Mouse (Mus musculus): ENCODE measurements at regions not wholly inside any gene's neighbourhood (a gene's known extent, or its start where the extent isn't known, plus 50 kb on each side); places are given as distances from the start of the nearest gene placed in this dataset.
"Not testable (repeated sequence)": the region's sequence is repeated elsewhere in the genome, so short reads cannot be mapped to it uniquely, and the experiment has no call there.

- TF ChIP-seq FOSL1 (IDR thresholded peaks at IDR 0.05; ENCODE audit: insufficient read depth, low read length, poor library complexity, severe bottlenecking) (no peak), CTCF (IDR thresholded peaks at IDR 0.05; ENCODE audit: control insufficient read depth, insufficient read depth, insufficient read length) (no peak), CEBPB (IDR thresholded peaks at IDR 0.05; ENCODE audit: low read depth) (no peak), MYOG (IDR thresholded peaks at IDR 0.05; ENCODE audit: control insufficient read depth, extremely low read depth, insufficient read length) (no peak), MAX (IDR thresholded peaks at IDR 0.05) (no peak), USF1 (IDR thresholded peaks at IDR 0.05; ENCODE audit: low read depth) (no peak), MYOD1 (IDR thresholded peaks at IDR 0.05; ENCODE audit: control insufficient read depth, insufficient read length, low read depth) (no peak)
- Histone ChIP-seq H3K4me3 (ENCODE audit: insufficient read depth, poor library complexity, severe bottlenecking) (no peak overlapping the region), H3K27me3 (ENCODE audit: control insufficient read depth, insufficient read depth, insufficient read length) (no peaks in the 10 kb centered on the region)
Measured at GRCm38 (mm10) chr12:106317738-106318137, 307.7 kb downstream of the Vrk1 start.

GRCm38 (mm10) chr12:106321511-106321910 lies 311.5 kb downstream of the Vrk1 start:
- no peaks in the 10 kb centered on the region for H3K79me2 ChIP-seq (ENCODE audit: control insufficient read depth, insufficient read depth)
- H3K27me3 ChIP-seq (ENCODE audit: control insufficient read depth, insufficient read depth, insufficient read length): no peaks in the 10 kb centered on the region
- no peaks in the 10 kb centered on the region for H3K36me3 ChIP-seq (ENCODE audit: control insufficient read depth, insufficient read depth)
- no peak overlapping the region for H3ac ChIP-seq (ENCODE audit: control insufficient read depth, insufficient read length, low read depth)
- no peak overlapping the region for H3K4me3 ChIP-seq (ENCODE audit: insufficient read depth, poor library complexity, severe bottlenecking)
- no peak for TF ChIP-seq USF1 (IDR thresholded peaks at IDR 0.05; ENCODE audit: low read depth)
- no peak for TF ChIP-seq MYOG (IDR thresholded peaks at IDR 0.05; ENCODE audit: control insufficient read depth, extremely low read depth, insufficient read length)
- TF ChIP-seq MAX (IDR thresholded peaks at IDR 0.05): no peak
- TF ChIP-seq FOSL1 (IDR thresholded peaks at IDR 0.05; ENCODE audit: insufficient read depth, low read length, poor library complexity, severe bottlenecking): no peak
- TF ChIP-seq MYOD1 (IDR thresholded peaks at IDR 0.05; ENCODE audit: control insufficient read depth, insufficient read length, low read depth): no peak
- no peak for TF ChIP-seq CTCF (IDR thresholded peaks at IDR 0.05; ENCODE audit: control insufficient read depth, insufficient read depth, insufficient read length)
- TF ChIP-seq CEBPB (IDR thresholded peaks at IDR 0.05; ENCODE audit: low read depth): no peak
- no peaks in the 10 kb centered on the region for H3K79me3 ChIP-seq (ENCODE audit: low read depth)

More at GRCm38 (mm10) chr12:106317738-106318137, 307.7 kb downstream of the Vrk1 start:
- H3K36me3 ChIP-seq (ENCODE audit: control insufficient read depth, insufficient read depth): no peaks in the 10 kb centered on the region
- no peaks in the 10 kb centered on the region for H3K79me3 ChIP-seq (ENCODE audit: low read depth)
- no peaks in the 10 kb centered on the region for H3K79me2 ChIP-seq (ENCODE audit: control insufficient read depth, insufficient read depth)
- H3ac ChIP-seq (ENCODE audit: control insufficient read depth, insufficient read length, low read depth): no peak overlapping the region

GRCm38 (mm10) chr12:106326611-106327010 lies 316.6 kb downstream of the Vrk1 start:
- H3K36me3 ChIP-seq (ENCODE audit: control insufficient read depth, insufficient read depth): no peaks in the 10 kb centered on the region
- H3K27me3 ChIP-seq (ENCODE audit: control insufficient read depth, insufficient read depth, insufficient read length): no peaks in the 10 kb centered on the region
- H3K79me3 ChIP-seq (ENCODE audit: low read depth): no peaks in the 10 kb centered on the region
- TF ChIP-seq MYOD1 (IDR thresholded peaks at IDR 0.05; ENCODE audit: control insufficient read depth, insufficient read length, low read depth) (no peak), MYOG (IDR thresholded peaks at IDR 0.05; ENCODE audit: control insufficient read depth, extremely low read depth, insufficient read length) (no peak), CEBPB (IDR thresholded peaks at IDR 0.05; ENCODE audit: low read depth) (no peak), FOSL1 (IDR thresholded peaks at IDR 0.05; ENCODE audit: insufficient read depth, low read length, poor library complexity, severe bottlenecking) (no peak), USF1 (IDR thresholded peaks at IDR 0.05; ENCODE audit: low read depth) (no peak), CTCF (IDR thresholded peaks at IDR 0.05; ENCODE audit: control insufficient read depth, insufficient read depth, insufficient read length) (no peak), MAX (IDR thresholded peaks at IDR 0.05) (no peak)
- H3K79me2 ChIP-seq (ENCODE audit: control insufficient read depth, insufficient read depth): no peaks in the 10 kb centered on the region
- H3K4me3 ChIP-seq (ENCODE audit: insufficient read depth, poor library complexity, severe bottlenecking): no peak overlapping the region
- H3ac ChIP-seq (ENCODE audit: control insufficient read depth, insufficient read length, low read depth): no peak overlapping the region

DNA sequence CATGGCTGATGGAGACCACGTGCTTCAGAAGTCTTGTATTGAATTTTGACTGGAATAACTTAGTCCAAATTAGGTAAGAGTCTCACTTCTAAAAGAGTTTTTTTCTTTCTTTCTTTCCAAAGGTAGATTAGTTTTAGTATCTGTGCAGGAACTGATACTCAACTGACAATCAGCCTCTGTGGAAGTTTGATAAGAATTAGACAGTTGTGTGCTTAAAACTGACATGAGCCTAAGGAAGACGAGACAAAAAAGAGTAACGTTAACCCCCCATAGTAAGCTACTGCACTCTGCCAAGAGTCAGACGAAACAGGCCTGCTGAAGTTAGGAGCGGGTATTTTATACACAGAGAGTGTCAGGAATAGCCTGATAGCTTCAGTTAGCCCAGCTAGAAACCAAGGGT lies 317.3 kb downstream of the Vrk1 start:
- TF ChIP-seq MYOD1 (IDR thresholded peaks at IDR 0.05; ENCODE audit: control insufficient read depth, insufficient read length, low read depth) (no peak), CTCF (IDR thresholded peaks at IDR 0.05; ENCODE audit: control insufficient read depth, insufficient read depth, insufficient read length) (no peak), MYOG (IDR thresholded peaks at IDR 0.05; ENCODE audit: control insufficient read depth, extremely low read depth, insufficient read length) (no peak), USF1 (IDR thresholded peaks at IDR 0.05; ENCODE audit: low read depth) (no peak), FOSL1 (IDR thresholded peaks at IDR 0.05; ENCODE audit: insufficient read depth, low read length, poor library complexity, severe bottlenecking) (no peak), CEBPB (IDR thresholded peaks at IDR 0.05; ENCODE audit: low read depth) (no peak), MAX (IDR thresholded peaks at IDR 0.05) (no peak)
- H3K36me3 ChIP-seq (ENCODE audit: control insufficient read depth, insufficient read depth): no peaks in the 10 kb centered on the region
- no peak overlapping the region for H3K4me3 ChIP-seq (ENCODE audit: insufficient read depth, poor library complexity, severe bottlenecking)
- no peaks in the 10 kb centered on the region for H3K27me3 ChIP-seq (ENCODE audit: control insufficient read depth, insufficient read depth, insufficient read length)
- no peak overlapping the region for H3ac ChIP-seq (ENCODE audit: control insufficient read depth, insufficient read length, low read depth)
- H3K79me2 ChIP-seq (ENCODE audit: control insufficient read depth, insufficient read depth): no peaks in the 10 kb centered on the region
- no peaks in the 10 kb centered on the region for H3K79me3 ChIP-seq (ENCODE audit: low read depth)

- no peaks in the 10 kb centered on the region for H3K79me2 ChIP-seq (ENCODE audit: control insufficient read depth, insufficient read depth)
- H3K79me3 ChIP-seq (ENCODE audit: low read depth): no peaks in the 10 kb centered on the region
- H3K27me3 ChIP-seq (ENCODE audit: control insufficient read depth, insufficient read depth, insufficient read length): no peaks in the 10 kb centered on the region
- TF ChIP-seq USF1 (IDR thresholded peaks at IDR 0.05; ENCODE audit: low read depth) (no peak), MYOG (IDR thresholded peaks at IDR 0.05; ENCODE audit: control insufficient read depth, extremely low read depth, insufficient read length) (no peak), CTCF (IDR thresholded peaks at IDR 0.05; ENCODE audit: control insufficient read depth, insufficient read depth, insufficient read length) (no peak), MYOD1 (IDR thresholded peaks at IDR 0.05; ENCODE audit: control insufficient read depth, insufficient read length, low read depth) (no peak), CEBPB (IDR thresholded peaks at IDR 0.05; ENCODE audit: low read depth) (no peak), FOSL1 (IDR thresholded peaks at IDR 0.05; ENCODE audit: insufficient read depth, low read length, poor library complexity, severe bottlenecking) (no peak), MAX (IDR thresholded peaks at IDR 0.05) (no peak)
- H3K4me3 ChIP-seq (ENCODE audit: insufficient read depth, poor library complexity, severe bottlenecking): no peak overlapping the region
- H3K36me3 ChIP-seq (ENCODE audit: control insufficient read depth, insufficient read depth): no peaks in the 10 kb centered on the region
- no peak overlapping the region for H3ac ChIP-seq (ENCODE audit: control insufficient read depth, insufficient read length, low read depth)
Measured at GRCm38 (mm10) chr12:106357867-106358266, 347.8 kb downstream of the Vrk1 start.

DNA sequence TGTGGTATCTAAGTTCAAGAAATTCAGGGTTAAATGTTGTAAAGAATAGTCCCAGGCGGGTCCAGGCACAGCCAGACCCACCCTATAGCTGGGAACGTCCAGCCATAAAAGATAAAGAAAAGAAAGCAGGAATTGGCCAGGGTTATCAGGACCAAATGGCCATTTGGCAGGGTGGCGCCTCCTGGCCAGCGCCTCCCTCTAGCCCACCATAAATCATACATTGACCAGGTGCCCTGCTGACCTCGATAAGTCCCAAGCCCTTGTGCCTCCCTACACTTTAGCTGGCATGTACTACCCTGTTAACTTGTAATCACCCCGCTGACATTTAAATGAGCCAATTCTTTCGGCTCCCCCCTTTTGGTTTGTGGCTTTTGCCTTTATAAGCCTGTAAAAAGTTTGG lies 351.6 kb downstream of the Vrk1 start:
- not testable (repeated sequence) for H3K79me2 ChIP-seq (ENCODE audit: control insufficient read depth, insufficient read depth); H3K27me3 ChIP-seq (ENCODE audit: control insufficient read depth, insufficient read depth, insufficient read length); H3K79me3 ChIP-seq (ENCODE audit: low read depth); H3K4me3 ChIP-seq (ENCODE audit: insufficient read depth, poor library complexity, severe bottlenecking); H3K36me3 ChIP-seq (ENCODE audit: control insufficient read depth, insufficient read depth); H3ac ChIP-seq (ENCODE audit: control insufficient read depth, insufficient read length, low read depth)
